Mouse (Mus musculus): ENCODE measurements around the gene 1810009J06Rik. TPM values are rescaled to one million over a fixed set of nuclear protein-coding genes. Genes with fewer than 3 reads are reported as not detected.

Gene 1810009J06Rik
- polyA plus RNA-seq, 2 experiments = not detected

DNA sequence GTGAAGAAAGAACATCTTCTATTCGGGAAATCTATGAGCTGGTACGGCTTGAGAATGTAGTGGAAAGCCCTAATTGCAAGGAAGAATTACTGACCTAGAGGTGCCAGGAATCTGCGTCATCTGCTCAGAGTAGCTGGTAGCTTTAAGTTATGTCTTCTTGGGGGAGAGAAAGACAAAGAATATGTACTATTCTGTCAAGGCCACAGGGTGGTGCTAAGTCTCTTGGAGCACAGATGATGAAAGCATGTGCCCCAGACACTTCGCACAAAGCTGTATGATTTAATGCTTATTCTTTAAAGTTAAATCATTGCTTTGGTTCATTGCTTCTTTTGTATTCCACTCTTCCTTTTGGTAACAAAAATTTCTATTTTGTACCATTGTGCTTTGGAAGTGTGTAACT is 50.5 kb downstream of the 1810009J06Rik start:
- no peak overlapping the region for H3K4me2 ChIP-seq (replicated peaks; ENCODE audit: low read depth, low read length, severe bottlenecking)
- no peaks in the 10 kb centered on the region for H3K36me3 ChIP-seq (ENCODE audit: control insufficient read depth, insufficient read depth, low read length)
- H3K9me3 ChIP-seq (ENCODE audit: control insufficient read depth, low read length) = no peaks in the 10 kb centered on the region
- H3K4me3 ChIP-seq (replicated peaks; ENCODE audit: low read length) = no peak overlapping the region
- H3K9ac ChIP-seq (ENCODE audit: low read depth, low read length, severe bottlenecking) = no peak overlapping the region
- ATAC-seq (ENCODE audit: low FRiP score, low read depth) (no peak), DNase-seq (ENCODE audit: low spot score) (no peak)
- 89% methylated on average over 4 of the region's 4 CpGs for WGBS
- TF ChIP-seq POLR2A (IDR thresholded peaks at IDR 0.05; ENCODE audit: borderline replicate concordance, extremely low read depth, insufficient read depth, insufficient read length) = no peak
- H3K4me1 ChIP-seq (ENCODE audit: control insufficient read depth, insufficient read depth, low read length) = no peaks in the 10 kb centered on the region
- no peaks in the 10 kb centered on the region for H3K27me3 ChIP-seq (ENCODE audit: control insufficient read depth, insufficient read depth, low read length)
- no peak overlapping the region for H3K27ac ChIP-seq (replicated peaks; ENCODE audit: low read depth, low read length)

Other genes with a start within 250 kb of the 1810009J06Rik start
- not detected in 2 replicates for gene Moxd2, start 77.3 kb upstream of the 1810009J06Rik start, polyA plus RNA-seq (2012; rRNA removed)
- not detected in 2 replicates for gene Moxd2, start 77.3 kb upstream of the 1810009J06Rik start, polyA plus RNA-seq (2014; fragmentation: Nextera tagmentation; extraction: Ambion mirVana)
- not detected in 2 replicates for gene Prss58, start 64.4 kb upstream of the 1810009J06Rik start, polyA plus RNA-seq (2012; rRNA removed)
- not detected in 2 replicates for gene Prss58, start 64.4 kb upstream of the 1810009J06Rik start, polyA plus RNA-seq (2014; fragmentation: Nextera tagmentation; extraction: Ambion mirVana)
- not detected in 2 replicates for gene 1700074P13Rik, start 24.2 kb upstream of the 1810009J06Rik start, polyA plus RNA-seq (2012; rRNA removed)
- gene 1700074P13Rik, start 24.2 kb upstream of the 1810009J06Rik start, polyA plus RNA-seq (2014; fragmentation: Nextera tagmentation; extraction: Ambion mirVana) = not detected in 2 replicates
- gene Gm4744, start 12.9 kb upstream of the 1810009J06Rik start, polyA plus RNA-seq (2012; rRNA removed) = not detected in 2 replicates
- not detected in 2 replicates for gene Gm4744, start 12.9 kb upstream of the 1810009J06Rik start, polyA plus RNA-seq (2014; fragmentation: Nextera tagmentation; extraction: Ambion mirVana)
- not detected in 2 replicates for gene Gm2663, start 34.7 kb downstream of the 1810009J06Rik start, polyA plus RNA-seq (2012; rRNA removed)
- gene Gm2663, start 34.7 kb downstream of the 1810009J06Rik start, polyA plus RNA-seq (2014; fragmentation: Nextera tagmentation; extraction: Ambion mirVana) = not detected in 2 replicates
- 0.03 and 0.04 TPM in 2 replicates for gene 2210010C04Rik, start 70.8 kb downstream of the 1810009J06Rik start, polyA plus RNA-seq (2012; rRNA removed)
- gene 2210010C04Rik, start 70.8 kb downstream of the 1810009J06Rik start, polyA plus RNA-seq (2014; fragmentation: Nextera tagmentation; extraction: Ambion mirVana) = not detected in 2 replicates